Mouse (Mus musculus): Measurements from ENCODE around the gene N4bp2l1. TPM values are rescaled to one million over a fixed set of nuclear protein-coding genes. Genes with fewer than 3 reads are reported as not detected.

Gene N4bp2l1
- polyA plus RNA-seq, 1 experiment from 2014 or later: 2.6 TPM

- H3K27ac ChIP-seq (replicated peaks; ENCODE audit: low read depth, low read length): no peak overlapping the region
- H3K27me3 ChIP-seq (ENCODE audit: control insufficient read depth, insufficient read depth, low read length): peaks cover 28% of the 10 kb centered on the region
- DNase-seq (ENCODE audit: low spot score): peak; percentile 57
Observed at GRCm38 (mm10) chr5:150593756-150594648, 3.0 kb downstream of the N4bp2l1 start.

GRCm38 (mm10) chr5:150592904-150593755, 3.9 kb downstream of the N4bp2l1 start:
- DNase-seq (ENCODE audit: low spot score): peak; percentile 56

More at GRCm38 (mm10) chr5:150593756-150594648, 3.0 kb downstream of the N4bp2l1 start:
- Histone ChIP-seq H3K4me3 (ENCODE audit: low read depth, low read length) (peak overlapping the region; percentile 64), H3K4me2 (ENCODE audit: low read depth, severe bottlenecking) (peak overlapping the region; percentile 100), H3K9ac (ENCODE audit: low read length) (peak overlapping the region; percentile 38), H3K36me3 (ENCODE audit: control insufficient read depth, insufficient read depth, low read length) (no peaks in the 10 kb centered on the region), H3K9me3 (ENCODE audit: control insufficient read depth, low read length) (no peaks in the 10 kb centered on the region), H3K4me1 (ENCODE audit: control insufficient read depth, insufficient read depth, low read length) (peaks cover 4% of the 10 kb centered on the region; the same call in 1 of the 2 replicates)
- under 1% methylated on average over 75 of the region's 102 CpGs for WGBS
- peak; percentile 60 for ATAC-seq (ENCODE audit: insufficient number of reproducible peaks, low FRiP score, low TSS enrichment, low read depth)

GRCm38 (mm10) chr5:150592186-150592903, 4.6 kb downstream of the N4bp2l1 start:
- Histone ChIP-seq H3K9me3 (ENCODE audit: control insufficient read depth, low read length) (no peaks in the 10 kb centered on the region), H3K4me1 (ENCODE audit: control insufficient read depth, insufficient read depth, low read length) (no peaks in the 10 kb centered on the region), H3K27me3 (ENCODE audit: control insufficient read depth, insufficient read depth, low read length) (peaks cover 28% of the 10 kb centered on the region), H3K4me3 (ENCODE audit: low read depth, low read length) (no peak overlapping the region), H3K27ac (replicated peaks; ENCODE audit: low read depth, low read length) (no peak overlapping the region), H3K4me2 (ENCODE audit: low read depth, severe bottlenecking) (no peak overlapping the region), H3K36me3 (ENCODE audit: control insufficient read depth, insufficient read depth, low read length) (no peaks in the 10 kb centered on the region), H3K9ac (ENCODE audit: low read length) (no peak overlapping the region)
- no peak for ATAC-seq (ENCODE audit: insufficient number of reproducible peaks, low FRiP score, low TSS enrichment, low read depth)
- 68% methylated on average over 13 of the region's 13 CpGs for WGBS
- DNase-seq (ENCODE audit: low spot score): no peak

More at GRCm38 (mm10) chr5:150592904-150593755, 3.9 kb downstream of the N4bp2l1 start:
- Histone ChIP-seq H3K9ac (ENCODE audit: low read length) (peak overlapping the region; percentile 38), H3K9me3 (ENCODE audit: control insufficient read depth, low read length) (no peaks in the 10 kb centered on the region), H3K4me1 (ENCODE audit: control insufficient read depth, insufficient read depth, low read length) (no peaks in the 10 kb centered on the region), H3K4me2 (ENCODE audit: low read depth, severe bottlenecking) (peak overlapping the region; percentile 100), H3K27me3 (ENCODE audit: control insufficient read depth, insufficient read depth, low read length) (peaks cover 28% of the 10 kb centered on the region), H3K36me3 (ENCODE audit: control insufficient read depth, insufficient read depth, low read length) (no peaks in the 10 kb centered on the region), H3K4me3 (ENCODE audit: low read depth, low read length) (peak overlapping the region; percentile 64), H3K27ac (replicated peaks; ENCODE audit: low read depth, low read length) (no peak overlapping the region)
- WGBS: 11% methylated on average over 29 of the region's 40 CpGs
- ATAC-seq (ENCODE audit: insufficient number of reproducible peaks, low FRiP score, low TSS enrichment, low read depth): peak; percentile 11

- no peaks in the 10 kb centered on the region for H3K36me3 ChIP-seq (ENCODE audit: control insufficient read depth, insufficient read depth, low read length)
- no peak overlapping the region for H3K4me2 ChIP-seq (ENCODE audit: low read depth, severe bottlenecking)
- H3K9ac ChIP-seq (ENCODE audit: low read length): no peak overlapping the region
- no peaks in the 10 kb centered on the region for H3K4me1 ChIP-seq (ENCODE audit: control insufficient read depth, insufficient read depth, low read length)
- no peak for DNase-seq (ENCODE audit: low spot score)
- no peak for ATAC-seq (ENCODE audit: insufficient number of reproducible peaks, low FRiP score, low TSS enrichment, low read depth)
- H3K4me3 ChIP-seq (ENCODE audit: low read depth, low read length): no peak overlapping the region
- no peaks in the 10 kb centered on the region for H3K9me3 ChIP-seq (ENCODE audit: control insufficient read depth, low read length)
- no peak overlapping the region for H3K27ac ChIP-seq (replicated peaks; ENCODE audit: low read depth, low read length)
- H3K27me3 ChIP-seq (ENCODE audit: control insufficient read depth, insufficient read depth, low read length): peaks cover 20% of the 10 kb centered on the region
- 63% methylated on average over 2 of the region's 2 CpGs for WGBS
Observed at GRCm38 (mm10) chr5:150589945-150590344, 7.0 kb downstream of the N4bp2l1 start.

GRCm38 (mm10) chr5:150584337-150584729, 12.7 kb downstream of the N4bp2l1 start:
- ATAC-seq (ENCODE audit: insufficient number of reproducible peaks, low FRiP score, low TSS enrichment, low read depth) (no peak), DNase-seq (ENCODE audit: low spot score) (no peak)
- WGBS: 44% methylated on average over 6 of the region's 6 CpGs
- Histone ChIP-seq H3K9ac (ENCODE audit: low read length) (no peak overlapping the region), H3K4me2 (ENCODE audit: low read depth, severe bottlenecking) (no peak overlapping the region), H3K4me1 (ENCODE audit: control insufficient read depth, insufficient read depth, low read length) (no peaks in the 10 kb centered on the region), H3K4me3 (ENCODE audit: low read depth, low read length) (no peak overlapping the region), H3K9me3 (ENCODE audit: control insufficient read depth, low read length) (no peaks in the 10 kb centered on the region), H3K36me3 (ENCODE audit: control insufficient read depth, insufficient read depth, low read length) (no peaks in the 10 kb centered on the region), H3K27me3 (ENCODE audit: control insufficient read depth, insufficient read depth, low read length) (no peaks in the 10 kb centered on the region), H3K27ac (replicated peaks; ENCODE audit: low read depth, low read length) (no peak overlapping the region)

- H3K36me3 ChIP-seq (ENCODE audit: control insufficient read depth, insufficient read depth, low read length): no peaks in the 10 kb centered on the region
- no peaks in the 10 kb centered on the region for H3K27me3 ChIP-seq (ENCODE audit: control insufficient read depth, insufficient read depth, low read length)
- no peak for ATAC-seq (ENCODE audit: insufficient number of reproducible peaks, low FRiP score, low TSS enrichment, low read depth)
- no peak for DNase-seq (ENCODE audit: low spot score)
- no peaks in the 10 kb centered on the region for H3K4me1 ChIP-seq (ENCODE audit: control insufficient read depth, insufficient read depth, low read length)
- H3K9ac ChIP-seq (ENCODE audit: low read length): no peak overlapping the region
- no peak overlapping the region for H3K4me2 ChIP-seq (ENCODE audit: low read depth, severe bottlenecking)
- 75% methylated on average over 5 of the region's 5 CpGs for WGBS
- no peaks in the 10 kb centered on the region for H3K9me3 ChIP-seq (ENCODE audit: control insufficient read depth, low read length)
- H3K27ac ChIP-seq (replicated peaks; ENCODE audit: low read depth, low read length): no peak overlapping the region
- H3K4me3 ChIP-seq (ENCODE audit: low read depth, low read length): no peak overlapping the region
Observed at GRCm38 (mm10) chr5:150583622-150584336, 13.2 kb downstream of the N4bp2l1 start.

GRCm38 (mm10) chr5:150583181-150583580, 13.8 kb downstream of the N4bp2l1 start:
- no peak for ATAC-seq (ENCODE audit: insufficient number of reproducible peaks, low FRiP score, low TSS enrichment, low read depth)
- DNase-seq (ENCODE audit: low spot score): no peak
- Histone ChIP-seq H3K36me3 (ENCODE audit: control insufficient read depth, insufficient read depth, low read length) (no peaks in the 10 kb centered on the region), H3K27ac (replicated peaks; ENCODE audit: low read depth, low read length) (no peak overlapping the region), H3K9me3 (ENCODE audit: control insufficient read depth, low read length) (no peaks in the 10 kb centered on the region), H3K4me3 (ENCODE audit: low read depth, low read length) (no peak overlapping the region), H3K27me3 (ENCODE audit: control insufficient read depth, insufficient read depth, low read length) (no peaks in the 10 kb centered on the region), H3K4me2 (ENCODE audit: low read depth, severe bottlenecking) (no peak overlapping the region), H3K4me1 (ENCODE audit: control insufficient read depth, insufficient read depth, low read length) (no peaks in the 10 kb centered on the region), H3K9ac (ENCODE audit: low read length) (no peak overlapping the region)
- 86% methylated on average over 5 of the region's 5 CpGs for WGBS
